Mouse (Mus musculus) right cerebral cortex, postnatal 36 days (tissue): Measurements from ENCODE around the gene Pmpcb.
"Not testable (repeated sequence)": the region's sequence is repeated elsewhere in the genome, so short reads cannot be mapped to it uniquely, and the experiment has no call there.

Source experiments
- DNase-seq, 2 experiments: peaks; one replicate each; pipeline ENCODE4 v3.0.0; 2022; ENCODE audit warnings: low spot score in 2 of 2, mixed read lengths in 1 of 2

Gene Pmpcb

GRCm38 (mm10) chr5:21736956-21737585 is at the start of gene Pmpcb:
Pmpcb (plus strand) TSS chr5:21737141.
- peak; percentile 81 to 82 for DNase-seq

DNA sequence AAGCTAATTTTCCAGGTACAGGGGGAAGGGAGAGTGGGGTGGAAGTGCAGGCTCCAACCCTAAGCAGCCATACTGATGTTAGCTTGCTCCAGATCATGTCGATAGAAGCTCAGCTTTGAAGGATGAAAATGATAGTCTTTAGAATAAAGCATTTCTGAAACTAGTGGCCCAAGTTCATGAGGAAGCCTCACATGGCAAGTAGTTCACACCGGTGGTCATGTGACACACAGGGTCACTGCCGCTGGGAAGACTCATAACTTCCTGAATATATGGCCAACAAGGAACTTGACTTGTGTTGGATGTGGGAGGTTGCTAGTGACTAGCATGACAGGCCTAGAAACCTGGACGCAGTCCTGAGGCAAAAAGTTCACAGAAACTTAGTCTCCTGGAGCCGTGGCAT is 44.7 kb upstream of the Pmpcb start:
- DNase-seq, result no peak

GRCm38 (mm10) chr5:21693372-21693870 is 43.5 kb upstream of the Pmpcb start:
- DNase-seq, result no peak

- DNase-seq, result no peak
These were observed 42.0 kb upstream of the Pmpcb start for GRCm38 (mm10) chr5:21694854-21695490.

- not testable (repeated sequence) for DNase-seq
These were observed 37.4 kb upstream of the Pmpcb start for GRCm38 (mm10) chr5:21699555-21699954.

DNA sequence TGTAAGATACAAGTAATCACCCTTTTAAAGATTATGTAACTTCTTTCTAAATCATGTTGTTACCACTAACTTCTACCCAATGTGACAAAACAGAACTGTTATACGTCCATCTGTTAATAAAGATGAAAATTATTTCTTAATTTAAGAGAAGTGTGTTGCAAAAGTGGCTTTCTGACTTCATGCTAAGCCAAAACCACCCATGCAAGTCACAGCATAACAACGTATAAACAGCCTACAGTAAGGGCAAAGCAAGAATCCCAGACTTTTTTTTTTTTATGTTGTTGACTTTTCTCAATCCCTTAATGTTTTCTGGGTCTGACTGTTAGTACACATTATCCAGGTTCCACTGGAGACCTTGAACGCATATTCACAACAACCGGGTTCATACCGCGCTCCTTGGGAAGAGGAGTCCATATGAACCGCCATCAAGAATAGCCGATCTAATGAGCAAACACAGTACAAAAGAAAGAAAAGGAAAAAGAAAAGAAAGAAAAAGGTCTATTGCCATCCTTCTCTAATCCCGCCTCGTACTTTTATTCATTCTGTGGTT is 36.6 kb upstream of the Pmpcb start:
- no peak for DNase-seq

DNA sequence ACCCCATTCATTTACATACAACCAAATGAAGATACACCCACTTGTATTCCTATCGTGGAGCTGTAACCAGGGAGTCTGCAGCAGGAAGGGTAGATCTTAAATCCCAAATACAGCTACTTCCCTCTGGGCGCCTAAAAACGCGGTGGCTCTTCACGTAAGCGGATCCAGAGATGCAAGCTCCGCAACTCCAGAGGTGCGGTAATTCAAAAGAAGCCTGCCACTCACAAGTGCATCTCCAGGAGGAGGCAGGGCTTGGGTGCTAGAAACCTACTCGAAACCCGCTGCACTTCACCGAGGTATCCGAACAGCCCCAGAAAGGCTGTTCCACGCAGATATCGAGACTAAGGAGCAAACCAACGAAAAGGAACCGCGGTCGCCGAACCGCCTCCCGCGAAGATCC is 36.0 kb upstream of the Pmpcb start:
- no peak for DNase-seq

- DNase-seq, result peak; percentile 97
These were observed 35.5 kb upstream of the Pmpcb start, which contains the start of gene Napepld for GRCm38 (mm10) chr5:21701351-21702008. Napepld (minus strand) TSS chr5:21701396.

DNA sequence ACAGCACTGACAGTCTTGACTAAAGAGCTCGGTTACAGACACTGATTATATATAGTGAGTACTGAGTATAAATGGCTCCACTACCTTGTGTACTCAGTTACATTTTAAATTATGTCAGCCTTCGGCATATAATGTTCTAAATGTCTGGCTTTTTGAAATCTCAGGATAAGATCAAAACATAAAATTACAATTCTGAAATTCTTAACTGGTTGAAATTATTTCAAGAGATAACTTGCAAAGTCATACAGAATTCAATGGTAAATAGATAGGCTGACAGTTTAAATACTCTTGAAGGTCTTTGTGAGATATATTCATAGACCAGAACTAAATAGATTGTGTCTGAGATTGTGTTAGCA is 35.0 kb upstream of the Pmpcb start:
- no peak for DNase-seq

DNA sequence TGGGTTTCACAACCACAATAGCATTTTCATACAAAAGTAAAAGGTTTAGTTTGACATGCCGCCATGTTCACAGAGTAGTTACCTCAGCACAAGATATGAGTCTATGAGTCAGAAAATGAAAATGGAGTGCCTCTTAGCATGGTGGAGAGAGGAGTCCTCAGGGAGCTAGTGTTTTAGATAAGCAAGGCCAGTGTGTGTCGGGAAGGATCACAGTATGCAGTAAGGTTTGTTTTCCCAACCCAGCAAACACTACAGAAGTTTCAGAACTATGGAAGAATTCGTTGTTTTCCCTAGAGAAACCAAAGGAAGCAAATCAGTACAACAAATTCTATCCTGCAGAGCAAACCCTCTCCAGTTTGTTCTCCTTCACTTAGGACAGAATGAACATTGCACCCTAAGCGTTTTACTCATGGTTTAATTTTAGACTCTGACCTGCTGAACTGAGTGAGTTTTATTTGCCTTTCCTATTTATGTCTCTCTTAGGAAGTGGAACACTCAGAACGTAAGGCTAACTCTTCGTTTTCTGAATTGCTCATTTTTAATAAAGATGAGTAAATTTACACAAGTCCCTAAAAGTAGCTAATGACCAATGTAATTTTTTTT is 34.0 kb upstream of the Pmpcb start:
- DNase-seq, result no peak

DNA sequence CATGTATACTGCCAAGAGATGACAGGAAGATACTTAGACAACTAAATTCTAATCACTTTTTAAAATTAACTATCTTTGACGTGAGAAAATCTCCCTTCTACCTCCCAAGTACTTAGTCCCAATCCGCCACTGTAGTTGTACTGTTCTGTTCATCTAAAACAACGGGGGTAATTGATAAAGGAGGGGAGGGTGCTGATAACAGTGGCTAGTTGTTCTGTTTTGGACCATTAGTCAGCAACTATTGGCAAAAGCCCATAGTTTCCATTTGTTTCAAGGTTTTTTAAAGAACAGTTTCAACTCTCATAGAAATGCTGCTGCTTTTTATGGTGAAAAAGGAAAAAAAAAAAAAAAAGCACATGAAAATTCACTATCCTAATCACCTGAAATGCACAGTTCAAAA is 33.2 kb upstream of the Pmpcb start:
- DNase-seq, result no peak

DNA sequence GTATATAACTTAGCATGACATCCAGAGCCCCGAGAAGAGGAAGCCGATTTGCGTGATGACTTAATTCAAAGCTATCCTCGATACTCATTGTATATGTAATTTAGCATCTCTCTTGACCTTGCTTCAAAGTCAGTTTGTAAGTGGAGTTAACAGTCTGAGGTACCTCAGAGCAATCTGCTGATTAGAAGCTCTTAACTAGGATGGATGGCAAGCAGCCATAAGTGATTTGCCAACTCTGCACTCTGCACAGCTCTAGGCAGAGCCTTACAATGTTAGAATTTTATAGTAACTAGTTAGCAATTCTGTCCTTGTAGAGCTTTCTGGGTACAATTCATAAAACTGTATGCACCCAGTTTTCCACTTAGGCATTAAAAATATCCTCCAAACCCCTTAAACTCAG is 30.4 kb upstream of the Pmpcb start:
- DNase-seq, result no peak

- DNase-seq, result not testable (repeated sequence)
These were observed 28.9 kb upstream of the Pmpcb start for GRCm38 (mm10) chr5:21708011-21708410.

- no peak for DNase-seq
These were observed 24.7 kb upstream of the Pmpcb start for GRCm38 (mm10) chr5:21712127-21712715.

DNA sequence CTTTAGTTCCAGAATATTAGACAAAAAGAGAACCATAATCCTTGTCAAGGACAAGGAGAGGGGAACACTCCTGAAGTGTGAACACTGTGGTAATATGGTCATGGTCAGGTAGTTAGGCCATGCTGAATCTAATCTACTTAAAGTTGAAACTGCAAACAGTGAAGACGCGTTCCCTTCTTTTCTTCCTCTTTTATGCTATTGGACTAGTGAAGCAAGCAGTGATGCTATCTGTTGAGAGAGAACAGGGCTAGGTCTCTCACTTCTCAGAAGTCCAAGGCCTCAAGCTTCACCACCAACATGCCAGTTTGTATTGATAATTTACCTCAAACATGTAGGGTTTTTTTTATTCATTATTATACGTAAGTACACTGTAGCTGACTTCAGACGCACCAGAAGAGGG is 22.5 kb upstream of the Pmpcb start:
- DNase-seq, result no peak

GRCm38 (mm10) chr5:21717165-21717715 is 19.7 kb upstream of the Pmpcb start:
- DNase-seq, result no peak

GRCm38 (mm10) chr5:21718546-21718945 is 18.4 kb upstream of the Pmpcb start:
- no peak for DNase-seq

- DNase-seq, result no peak
These were observed 17.7 kb upstream of the Pmpcb start for GRCm38 (mm10) chr5:21719209-21719608.

DNA sequence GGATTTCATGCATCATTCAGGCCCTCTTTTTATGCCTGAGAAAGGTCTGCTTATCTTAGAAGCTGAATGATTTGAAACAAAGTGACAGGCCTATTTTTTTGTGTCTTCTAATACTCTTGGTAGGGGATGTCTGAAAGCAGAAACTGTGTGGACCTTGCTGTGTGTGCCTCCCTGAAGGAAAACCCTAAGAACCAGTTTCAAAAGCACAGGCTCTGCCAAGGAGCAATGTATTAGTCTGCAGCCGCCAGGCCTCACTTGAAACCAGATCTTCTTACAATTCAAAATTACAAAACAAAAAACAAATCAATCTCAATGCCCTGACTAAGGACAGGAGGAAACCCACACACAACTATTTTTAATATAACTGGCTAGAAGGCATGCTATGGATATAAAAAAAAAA is 12.5 kb upstream of the Pmpcb start:
- DNase-seq, result no peak

- DNase-seq, result no peak
These were observed 12.1 kb upstream of the Pmpcb start for GRCm38 (mm10) chr5:21724872-21725271.

GRCm38 (mm10) chr5:21729107-21729506 is 7.8 kb upstream of the Pmpcb start:
- DNase-seq, result no peak
